Mouse (Mus musculus): ENCODE measurements around the gene Gm10226. TPM values are rescaled to one million over a fixed set of nuclear protein-coding genes. Genes with fewer than 3 reads are reported as not detected.

Gm10226 gene
- total RNA-seq, 2 experiments from 2014 or later: 6.5 to 9.0 TPM

Other genes with a start within 250 kb of the Gm10226 start
- gene Zfp51, start 241.5 kb upstream of the Gm10226 start, total RNA-seq (2021): 1 to 10 TPM; 3.4 to 5.3 TPM
- gene Zfp53, start 202.9 kb upstream of the Gm10226 start, total RNA-seq (2021): 1 to 10 TPM; 3.6 to 4.5 TPM
- 1 to 10 TPM; 4.9 to 7.5 TPM for gene Zfp52, start 156.3 kb upstream of the Gm10226 start, total RNA-seq (2021)
- gene Zfp948, start 124.9 kb upstream of the Gm10226 start, total RNA-seq (2021): 10 to 100 TPM; 10.0 to 11.0 TPM
- gene Zfp983, start 41.2 kb upstream of the Gm10226 start, total RNA-seq (2021): 10 to 100 TPM; 10.6 to 12.1 TPM
- 1 to 10 TPM; 6.8 to 9.5 TPM for gene Zfp760, start 15.9 kb downstream of the Gm10226 start, total RNA-seq (2021)
- gene Zfp229, start 38.9 kb downstream of the Gm10226 start, total RNA-seq (2021): 1 to 10 TPM; 3.4 to 3.5 TPM
- under 1 TPM; 0.72 to 1.00 TPM for gene Zfp820, start 153.9 kb downstream of the Gm10226 start, total RNA-seq (2021)
- gene Zfp995, start 218.1 kb downstream of the Gm10226 start, total RNA-seq (2021): 1 to 10 TPM; 4.9 to 5.4 TPM